Mouse (Mus musculus) heart, embryonic 12.5 days (tissue): Measurements from ENCODE around the gene Isyna1. TPM values are rescaled to one million over a fixed set of nuclear protein-coding genes. Genes with fewer than 3 reads are reported as not detected.

Experiments
- ATAC-seq: fragments of 200-750 bp; cut with Nextera tagmentation; 2 replicates; pipeline ENCODE4 v1.8.0; 2017; ENCODE audit warnings: moderate TSS enrichment, moderate library complexity; ENCODE audit not compliant: insufficient number of reproducible peaks, low FRiP score
- H3K27ac ChIP-seq: fragments of 300-500 bp; sonication (generic); 2 replicates; pipeline ENCODE4 v1.5.1; 2016; ENCODE audit warnings: mild to moderate bottlenecking, moderate library complexity; ENCODE audit not compliant: poor library complexity, severe bottlenecking
- H3K27me3 ChIP-seq: fragments of 300-500 bp; sonication (generic); replicated peaks from 2 replicates; pipeline ENCODE4 v1.6.1; 2016; ENCODE audit warnings: mild to moderate bottlenecking, moderate library complexity
- H3K36me3 ChIP-seq: fragments of 300-500 bp; sonication (generic); 2 replicates; pipeline ENCODE4 v1.6.1; 2016; ENCODE audit warnings: mild to moderate bottlenecking, moderate library complexity
- H3K4me1 ChIP-seq: fragments of 300-500 bp; sonication (generic); replicated peaks from 2 replicates; pipeline ENCODE4 v1.6.1; 2016; ENCODE audit warnings: mild to moderate bottlenecking
- H3K4me2 ChIP-seq: fragments of 300-500 bp; sonication (generic); 2 replicates; pipeline ENCODE4 v1.6.1; 2016; ENCODE audit warnings: mild to moderate bottlenecking, moderate library complexity
- H3K4me3 ChIP-seq: fragments of 300-500 bp; sonication (generic); 2 replicates; pipeline ENCODE4 v1.5.1; 2016; ENCODE audit warnings: mild to moderate bottlenecking
- H3K9ac ChIP-seq: fragments of 300-500 bp; sonication (generic); 2 replicates; pipeline ENCODE4 v1.6.1; 2016; ENCODE audit warnings: mild to moderate bottlenecking, moderate library complexity
- H3K9me3 ChIP-seq: fragments of 300-500 bp; sonication (generic); replicated peaks from 2 replicates; pipeline ENCODE4 v1.6.1; 2016; ENCODE audit warnings: mild to moderate bottlenecking, moderate library complexity
- WGBS: fragments of 180-500 bp; shearing (Covaris S2); methylation state at CpG from one replicate; pipeline ENCODE4 v1.1.7; 2016; 5-methylcytosine and 5-hydroxymethylcytosine counted together
- polyA plus RNA-seq: library from polyadenylated mRNA; unstranded; fragments of >200 nt; fragmentation: Nextera tagmentation; extraction: Ambion mirVana; gene quantifications from 2 replicates; pipeline ENCODE4 v1.2.1, GENCODE M21; 2016

Isyna1 gene
- polyA plus RNA-seq, 1 experiment from 2014 or later, result 138 TPM

DNA sequence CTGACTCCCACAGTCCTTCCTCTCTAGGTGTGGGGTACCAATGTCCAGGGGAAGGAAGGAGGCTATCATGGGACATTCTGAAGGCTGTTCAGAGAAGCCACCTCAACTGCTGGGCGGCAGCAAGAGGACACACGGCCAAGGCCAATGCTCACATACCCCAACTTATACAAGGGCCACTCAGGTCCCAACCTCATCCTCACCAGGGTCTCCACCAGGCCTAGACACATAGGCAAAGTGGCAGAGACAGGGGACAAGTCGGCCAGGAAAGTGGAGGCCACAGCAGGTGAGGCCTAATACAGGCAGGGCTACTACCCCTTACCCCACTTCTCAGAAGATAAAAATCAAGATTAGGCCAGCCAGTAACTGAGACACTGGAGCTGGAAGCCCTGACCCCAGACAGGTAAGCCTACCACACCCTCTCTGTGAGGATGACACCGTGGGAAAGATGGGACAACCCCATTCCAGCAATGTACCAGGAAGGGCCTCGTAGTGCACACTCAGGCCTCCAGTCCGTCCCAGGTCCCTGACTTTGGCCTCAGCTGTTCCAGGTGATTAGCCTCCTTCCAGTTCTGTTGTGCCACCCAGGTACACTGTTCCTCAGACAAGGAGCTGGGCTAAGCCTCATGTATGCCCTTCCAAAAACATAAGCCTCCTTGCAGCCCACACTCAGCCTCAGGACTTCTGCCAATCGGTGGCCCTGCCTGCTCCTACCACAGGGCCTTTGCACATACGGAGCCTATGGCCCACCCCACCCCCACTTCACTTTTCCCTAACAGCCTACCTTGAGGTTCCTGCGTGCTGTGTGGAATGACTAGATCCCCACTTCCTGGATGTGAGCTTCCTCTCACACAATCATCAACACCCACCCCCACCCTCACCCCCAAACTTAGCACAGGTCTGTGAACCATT is 12.0 kb downstream of the Isyna1 start:
- H3K9ac ChIP-seq, result no peak overlapping the region
- WGBS, result 84% methylated on average over 9 of the region's 9 CpGs

DNA sequence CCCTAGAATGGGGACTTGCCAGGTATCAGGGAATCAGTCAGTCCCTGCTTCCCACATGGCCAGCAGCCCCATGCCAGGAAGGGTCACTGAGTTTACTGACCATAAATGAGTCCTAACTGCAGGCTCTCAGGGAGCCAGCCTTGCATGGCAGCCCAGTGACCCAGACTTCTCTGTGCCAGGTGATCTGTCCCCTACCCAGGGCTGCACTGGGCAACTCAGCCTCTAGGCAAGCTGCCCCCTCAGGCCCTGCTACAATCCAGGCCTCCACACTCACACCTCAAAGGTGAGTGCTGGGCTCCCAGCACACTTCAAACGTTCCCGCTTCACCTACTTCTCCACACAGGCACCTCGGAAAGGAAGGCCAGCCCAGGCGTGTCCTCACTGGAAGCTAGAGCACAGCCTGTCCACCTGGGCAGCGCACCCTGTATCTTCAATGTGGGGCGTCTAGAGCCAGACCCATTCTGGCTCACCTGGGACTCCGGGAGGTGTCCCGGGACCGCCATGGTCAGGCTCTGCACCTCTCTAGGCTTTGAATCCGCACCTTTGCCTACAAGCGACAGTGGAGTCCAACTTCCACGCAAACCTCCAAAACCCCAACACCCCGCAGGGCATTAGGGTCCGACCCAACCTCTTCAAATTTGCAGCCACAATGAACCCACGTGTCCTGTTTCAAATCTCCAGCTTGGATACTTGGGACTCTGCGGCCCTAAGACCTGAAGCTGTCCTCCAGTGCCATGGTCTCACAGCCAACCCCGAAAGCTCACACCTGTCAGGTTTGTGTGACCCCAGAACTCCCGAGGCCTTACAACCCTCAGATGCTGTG is 12.8 kb downstream of the Isyna1 start:
- Histone ChIP-seq H3K36me3 (peaks cover 15% of the 10 kb centered on the region), H3K4me3 (peak overlapping the region; percentile 93), H3K9me3 (no peaks in the 10 kb centered on the region), H3K27ac (no peak overlapping the region; the same call in 1 of the 2 replicates), H3K9ac (peak overlapping the region; percentile 97), H3K4me1 (peaks cover 56% of the 10 kb centered on the region), H3K27me3 (no peaks in the 10 kb centered on the region), H3K4me2 (peak overlapping the region; percentile 99)
- 57% methylated on average over 18 of the region's 18 CpGs for WGBS
- ATAC-seq, result no peak

More for the DNA sequence above, 12.0 kb downstream of the Isyna1 start:
- Histone ChIP-seq H3K36me3 (peaks cover 18% of the 10 kb centered on the region), H3K27me3 (no peaks in the 10 kb centered on the region), H3K4me1 (peaks cover 58% of the 10 kb centered on the region), H3K4me3 (no peak overlapping the region), H3K4me2 (peak overlapping the region; percentile 99; the same call in 1 of the 2 replicates), H3K27ac (no peak overlapping the region), H3K9me3 (no peaks in the 10 kb centered on the region)
- ATAC-seq, result no peak

DNA sequence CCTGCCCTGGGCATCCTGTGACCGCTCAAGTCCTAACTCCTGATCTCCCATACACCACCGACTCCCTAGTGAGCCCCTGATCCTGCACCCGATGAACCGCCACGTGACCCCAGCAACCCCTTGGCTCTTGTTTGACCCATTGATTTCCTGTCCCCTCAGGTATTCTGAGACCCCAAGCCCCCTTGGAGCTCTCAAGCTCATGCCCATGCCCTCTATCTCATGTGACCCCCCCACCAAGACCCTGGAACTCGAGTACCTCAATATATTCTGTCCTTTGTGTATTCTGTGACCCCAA is 13.4 kb downstream of the Isyna1 start:
- no peak overlapping the region for H3K27ac ChIP-seq
- peaks cover 9% of the 10 kb centered on the region for H3K36me3 ChIP-seq
- H3K4me3 ChIP-seq, result peak overlapping the region; percentile 93
- H3K4me1 ChIP-seq, result peaks cover 56% of the 10 kb centered on the region
- H3K4me2 ChIP-seq, result peak overlapping the region; percentile 99
- H3K9me3 ChIP-seq, result no peaks in the 10 kb centered on the region
- H3K9ac ChIP-seq, result peak overlapping the region; percentile 97
- WGBS, result 22% methylated on average over 6 of the region's 6 CpGs
- no peak for ATAC-seq
- H3K27me3 ChIP-seq, result no peaks in the 10 kb centered on the region

DNA sequence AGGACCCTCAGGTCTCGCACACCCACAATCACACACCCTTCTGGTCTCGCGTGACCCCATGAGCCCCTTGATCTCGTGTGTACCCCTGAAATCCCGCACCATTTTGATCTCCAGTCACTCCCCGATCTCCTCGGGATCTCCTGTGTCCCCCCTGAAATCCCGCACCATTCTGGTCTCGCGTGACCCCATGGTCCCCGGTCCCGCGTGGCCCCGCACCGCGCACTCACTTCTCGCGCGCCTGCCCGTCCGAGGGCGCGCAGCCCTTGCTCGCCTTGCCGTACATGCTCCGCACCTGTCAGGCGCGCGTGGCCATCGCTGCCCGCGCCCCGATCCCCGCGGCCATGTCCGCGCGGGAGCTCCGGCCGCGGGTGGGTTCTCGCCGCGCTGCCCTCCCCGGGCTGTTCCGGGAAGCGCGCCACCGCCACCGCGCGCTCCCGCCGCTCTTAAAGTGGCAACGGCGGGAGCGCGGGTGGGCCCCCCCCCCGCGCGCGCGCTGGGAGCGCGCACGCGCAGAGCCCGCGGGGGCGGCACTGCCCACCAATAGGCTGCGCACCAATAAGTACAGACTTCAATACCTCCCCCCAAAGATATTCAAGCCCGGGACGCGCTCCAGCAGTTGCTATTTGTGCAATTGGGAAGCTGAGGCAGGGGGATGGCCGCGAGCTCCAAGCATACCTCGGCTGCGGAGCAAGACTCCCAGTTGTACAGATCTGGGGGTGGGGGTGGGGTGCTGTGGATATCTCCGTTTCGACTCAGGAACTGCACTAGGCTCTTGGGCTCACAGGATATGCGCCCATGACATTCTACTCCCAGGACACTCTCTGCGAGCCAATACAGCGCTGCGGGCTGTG is 13.9 kb downstream of the Isyna1 start:
- H3K9me3 ChIP-seq, result no peaks in the 10 kb centered on the region
- 2% methylated on average over 84 of the region's 84 CpGs for WGBS

DNA sequence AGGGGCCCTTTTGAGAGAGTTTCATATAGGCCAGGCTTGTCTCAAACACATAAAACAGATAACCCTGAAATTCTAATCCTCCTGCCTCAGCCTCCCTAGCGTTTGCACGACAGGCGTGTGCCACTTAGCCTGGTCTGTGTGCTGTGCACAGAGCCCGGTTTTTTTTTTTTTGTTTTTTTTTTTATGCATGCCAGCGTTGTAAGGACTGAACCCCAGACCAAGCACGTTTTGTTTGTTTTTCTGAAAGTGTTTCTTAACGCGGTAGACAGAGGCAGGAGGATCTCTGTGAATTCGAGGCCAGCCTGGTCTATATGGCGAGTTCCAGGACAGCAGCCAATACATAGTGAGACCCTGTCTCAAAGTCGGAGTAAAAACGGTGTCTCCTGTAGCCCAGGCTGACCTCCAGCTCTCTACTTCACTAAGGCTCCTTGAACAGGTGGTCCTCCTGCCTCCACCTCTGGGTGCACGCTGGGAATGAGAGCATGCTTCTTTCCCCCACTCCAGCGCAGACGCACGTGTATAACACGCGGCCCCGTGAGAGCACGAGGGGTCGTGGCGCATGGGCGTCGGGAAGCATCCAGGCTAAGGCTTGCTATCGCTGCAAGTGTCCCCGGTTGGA is 14.7 kb downstream of the Isyna1 start, which contains the start of gene Ssbp4:
Gene Ssbp4, minus strand, starts transcription at position 124 of the 619 bp plus-strand sequence.
- H3K4me2 ChIP-seq, result peak within 1 kb of the TSS; percentile 99
- H3K4me3 ChIP-seq, result peak within 1 kb of the TSS; percentile 93
- peak within 1 kb of the TSS; percentile 98 for H3K27ac ChIP-seq
- WGBS, result 5% methylated on average over 26 of the region's 26 CpGs
- ATAC-seq, result 0 out of 2 replicates have a peak, but pooled peaks have one; percentile 1
- no peaks in the 10 kb centered on the region for H3K27me3 ChIP-seq
- peaks cover 56% of the 10 kb centered on the region for H3K4me1 ChIP-seq
- H3K36me3 ChIP-seq, result no peaks in the 10 kb centered on the region
- H3K9me3 ChIP-seq, result no peaks in the 10 kb centered on the region
- peak within 1 kb of the TSS; percentile 97 for H3K9ac ChIP-seq

More for the DNA sequence above, 13.9 kb downstream of the Isyna1 start:
- no peaks in the 10 kb centered on the region for H3K27me3 ChIP-seq
- H3K9ac ChIP-seq, result peak overlapping the region; percentile 97
- H3K4me3 ChIP-seq, result peak overlapping the region; percentile 93
- peak overlapping the region; percentile 99 for H3K4me2 ChIP-seq
- ATAC-seq, result no peak
- H3K27ac ChIP-seq, result peak overlapping the region; percentile 98
- H3K36me3 ChIP-seq, result peaks cover 4% of the 10 kb centered on the region
- H3K4me1 ChIP-seq, result peaks cover 56% of the 10 kb centered on the region

DNA sequence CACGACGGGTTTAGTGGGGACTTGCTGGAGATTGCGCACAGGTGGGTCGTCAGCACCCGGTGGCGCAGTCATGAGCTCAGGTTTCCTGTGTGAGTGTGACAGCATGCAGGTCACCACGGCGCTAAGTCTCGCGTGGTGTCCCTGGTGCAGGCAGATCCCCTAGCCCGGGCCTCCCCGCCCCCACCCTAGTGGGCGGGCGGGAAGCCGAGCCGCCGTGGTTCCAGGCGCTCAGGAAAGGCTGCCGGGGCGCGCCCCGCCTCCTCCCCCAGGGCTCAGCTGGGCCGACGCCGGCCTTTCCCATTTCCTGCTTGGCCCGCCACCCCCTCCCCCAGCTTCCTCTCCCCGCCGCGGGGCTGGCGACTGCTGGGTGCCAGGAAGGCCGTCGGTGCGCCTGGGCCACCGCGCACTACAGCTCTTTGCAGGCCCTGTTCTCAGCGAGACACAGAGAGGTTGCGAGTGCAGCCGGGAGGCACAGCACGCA is 15.2 kb downstream of the Isyna1 start:
- WGBS, result 1% methylated on average over 38 of the region's 39 CpGs
- peak overlapping the region; percentile 93 for H3K4me3 ChIP-seq
- no peaks in the 10 kb centered on the region for H3K36me3 ChIP-seq
- no peaks in the 10 kb centered on the region for H3K9me3 ChIP-seq
- peak overlapping the region; percentile 98 for H3K27ac ChIP-seq
- peaks cover 56% of the 10 kb centered on the region for H3K4me1 ChIP-seq
- ATAC-seq, result peak; percentile 74
- no peaks in the 10 kb centered on the region for H3K27me3 ChIP-seq
- peak overlapping the region; percentile 99 for H3K4me2 ChIP-seq
- peak overlapping the region; percentile 73 for H3K9ac ChIP-seq

DNA sequence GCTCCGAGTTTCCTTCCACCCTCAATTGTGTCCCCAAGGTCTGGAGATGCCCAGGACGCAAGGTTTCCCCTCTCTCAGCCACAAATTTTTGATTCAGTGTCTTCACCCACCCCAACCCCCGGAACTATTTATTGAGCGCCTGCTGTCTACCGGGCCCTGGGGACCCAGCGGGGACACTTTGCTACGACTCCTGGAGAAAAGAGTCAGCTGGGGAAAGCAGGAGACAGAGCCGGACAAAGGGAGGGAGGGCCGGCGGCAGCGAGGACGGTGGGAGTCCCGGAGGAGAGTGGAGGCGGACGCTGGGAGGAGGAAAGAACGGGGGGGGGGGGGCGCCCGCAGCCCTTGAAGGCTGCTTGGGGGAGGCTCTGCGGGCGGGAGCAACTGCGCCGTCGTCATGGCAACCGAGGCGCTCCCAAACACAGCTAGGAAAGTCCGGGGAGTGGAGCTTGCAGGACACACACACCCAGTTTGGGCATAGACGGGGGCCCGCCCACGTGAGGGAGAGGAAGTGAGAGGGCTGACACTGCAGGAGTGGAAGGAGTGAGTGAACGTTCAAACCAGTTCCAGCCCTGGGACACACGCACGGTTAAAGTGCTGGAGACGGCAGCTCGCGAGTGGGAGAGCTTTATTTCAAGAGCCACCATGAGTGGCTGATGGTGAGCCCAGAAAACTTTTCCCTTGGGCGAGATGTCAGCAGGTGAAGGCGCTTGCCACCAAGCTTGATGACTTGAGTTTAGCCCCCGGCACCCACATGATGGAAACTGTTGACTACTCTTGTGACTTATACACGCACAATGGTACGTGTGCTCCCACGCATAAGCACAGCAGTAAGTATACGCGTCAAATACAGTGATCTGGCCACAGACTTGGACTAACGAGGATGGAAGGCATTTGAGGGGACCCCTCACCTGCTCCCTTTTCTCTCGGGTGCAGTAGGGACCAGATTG is 15.9 kb downstream of the Isyna1 start:
- Histone ChIP-seq H3K4me2 (peak overlapping the region; percentile 99), H3K36me3 (no peaks in the 10 kb centered on the region), H3K9me3 (no peaks in the 10 kb centered on the region), H3K27ac (peak overlapping the region; percentile 98), H3K4me3 (peak overlapping the region; percentile 93), H3K9ac (peak overlapping the region; percentile 73), H3K27me3 (no peaks in the 10 kb centered on the region), H3K4me1 (peaks cover 53% of the 10 kb centered on the region)
- ATAC-seq, result peak; percentile 67
- WGBS, result under 1% methylated on average over 38 of the region's 45 CpGs

DNA sequence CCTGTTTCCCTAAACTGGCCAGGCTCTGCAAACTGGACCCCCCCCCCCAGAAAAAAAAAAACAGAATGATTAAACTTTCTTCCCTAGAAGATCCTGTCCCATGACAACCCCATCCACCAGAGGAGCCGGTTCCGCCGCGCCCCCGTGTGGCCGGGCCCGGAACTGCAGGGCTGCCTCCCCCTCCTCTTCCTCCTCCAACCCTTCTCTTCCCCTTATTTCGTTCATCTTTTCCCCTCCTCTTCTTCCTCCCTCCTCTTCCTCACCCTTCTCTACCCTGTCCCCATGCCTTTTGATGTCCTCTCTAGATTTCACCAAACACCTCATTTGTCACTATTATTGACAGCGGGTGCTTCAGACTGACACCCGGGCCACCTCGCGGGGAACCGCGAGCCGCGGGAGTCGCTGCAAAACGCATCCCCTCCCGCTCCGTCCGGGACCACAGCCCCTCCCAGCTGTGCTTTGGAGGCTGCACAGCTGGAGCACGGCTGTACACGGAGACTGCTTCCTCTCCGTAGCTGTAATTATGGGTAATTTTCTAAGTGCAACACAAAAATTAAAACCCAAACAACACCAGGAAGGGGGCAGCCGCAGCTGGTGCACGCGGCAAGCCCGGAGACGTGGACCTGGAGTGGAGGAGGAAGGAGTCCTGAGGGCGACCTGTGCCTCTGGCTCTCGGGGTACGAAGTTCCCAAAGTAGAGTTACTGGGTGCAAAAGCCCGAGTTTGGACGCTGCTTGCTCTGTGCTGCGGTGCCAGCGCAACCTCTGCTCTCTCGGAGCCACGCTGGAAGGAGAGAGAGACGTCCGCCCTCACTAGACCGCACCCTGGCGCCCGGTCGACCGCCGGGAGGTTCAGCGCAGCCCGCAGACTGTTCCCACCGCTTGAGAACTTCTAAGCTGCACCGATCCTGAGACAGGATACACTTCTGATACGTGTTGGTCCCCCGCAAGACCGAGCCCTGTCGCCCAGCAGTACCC is 16.9 kb downstream of the Isyna1 start:
- 0 out of 2 replicates have a peak, but pooled peaks have one; percentile 14 for ATAC-seq
- WGBS, result under 1% methylated on average over 54 of the region's 54 CpGs
- peaks cover 47% of the 10 kb centered on the region for H3K4me1 ChIP-seq

More for the DNA sequence above, 16.9 kb downstream of the Isyna1 start:
- Histone ChIP-seq H3K9ac (peak overlapping the region; percentile 77), H3K9me3 (no peaks in the 10 kb centered on the region), H3K4me3 (peak overlapping the region; percentile 93), H3K4me2 (peak overlapping the region; percentile 99), H3K36me3 (no peaks in the 10 kb centered on the region), H3K27me3 (no peaks in the 10 kb centered on the region), H3K27ac (peak overlapping the region; percentile 98)
